Comparison of ENCODE assay signal across 7 mouse cellular contexts in genomic region chr11:68897120-68897519, GRCm38 (mm10). TPM values are rescaled to one million over a fixed set of nuclear protein-coding genes. Genes with fewer than 3 reads are reported as not detected.
A peak's percentile ranks its signal among the peaks of the same experiment; 100 is the strongest.
DNase-seq lines count a peak whose midpoint lies in the region; ATAC-seq and TF ChIP-seq lines count a peak whose summit lies in the region.

No protein-coding gene starts in this region.

- H3K27me3 ChIP-seq in midbrain, embryonic 10.5 days (ENCODE audit: low read depth, poor library complexity, severe bottlenecking), result no peaks in the 10 kb centered on the region

- ATAC-seq in hematopoietic stem cell, adult 5-6 weeks (replicated peaks in 1 of 2; ENCODE audit: insufficient read depth in 1 of 2, low FRiP score in 2 of 2, low TSS enrichment in 1 of 2, low read depth in 1 of 2, poor library complexity in 2 of 2, severe bottlenecking in 2 of 2), result peak; percentile 24 to 28; a peak in 1 of 4 replicates
- ATAC-seq in megakaryocyte progenitor cell, adult 5-6 weeks (replicated peaks; ENCODE audit: poor library complexity), result peak; percentile 54

- no peaks in the 10 kb centered on the region for H3K9me3 ChIP-seq in midbrain, embryonic 10.5 days (replicated peaks)

- H3K36me3 ChIP-seq in midbrain, embryonic 10.5 days, result no peaks in the 10 kb centered on the region

- peak; percentile 85 for TF ChIP-seq CTCF in layer of hippocampus, adult 2 months (conservative IDR thresholded peaks at IDR 0.05)

- H3K27ac ChIP-seq in layer of hippocampus, adult 2 months, result no peak overlapping the region
- no peak overlapping the region for H3K27ac ChIP-seq in midbrain, embryonic 10.5 days (replicated peaks)

- H3K4me3 ChIP-seq in layer of hippocampus, adult 2 months, result no peak overlapping the region
- H3K4me3 ChIP-seq in midbrain, embryonic 10.5 days, result no peak overlapping the region

- DNase-seq in layer of hippocampus, adult 2 months (ENCODE audit: low spot score in 2 of 2), result no peak
- no peak for DNase-seq in layer of hippocampus, postnatal 25 days (ENCODE audit: extremely low spot score in 1 of 2, low spot score in 1 of 2)
- peak; percentile 79 for DNase-seq in R1 (ENCODE audit: low read depth, low spot score)
- DNase-seq in ovary, adult 18-20 months (ENCODE audit: low spot score), result no peak
- no peak for DNase-seq in midbrain, embryonic 10.5 days (ENCODE audit: low spot score)

- WGBS in midbrain, embryonic 10.5 days, result 41% methylated on average over 4 of the region's 4 CpGs

- peaks cover 6% of the 10 kb centered on the region for H3K4me1 ChIP-seq in midbrain, embryonic 10.5 days

RNA-seq across cellular contexts. Expression of gene Rpl26, which starts 4.3 kb away (rescaled TPM):
- total RNA-seq in layer of hippocampus, adult 2 months (2021), result 100 to 1,000 TPM; 766 to 781 TPM
- total RNA-seq in layer of hippocampus, postnatal 25 days (2021), result 100 to 1,000 TPM; 627 to 764 TPM
- 6,451 and 7,582 TPM in 2 replicates for total RNA-seq in hematopoietic stem cell, adult 5-6 weeks (2017)
- total RNA-seq in megakaryocyte progenitor cell, adult 5-6 weeks (2015), result 3,945 and 4,034 TPM in 2 replicates
- 6,407 and 6,432 TPM in 2 replicates for total RNA-seq in megakaryocyte progenitor cell, adult 5-6 weeks (2017)
- polyA plus RNA-seq in midbrain, embryonic 10.5 days (2016; fragmentation: Nextera tagmentation; extraction: Ambion mirVana), result 856 and 1,017 TPM in 2 replicates

RNA-seq across cellular contexts. Expression of gene Rnf222, which starts 8.8 kb away (rescaled TPM):
- not detected for total RNA-seq in layer of hippocampus, adult 2 months (2021)
- not detected for total RNA-seq in layer of hippocampus, postnatal 25 days (2021)
- not detected in 2 replicates for total RNA-seq in hematopoietic stem cell, adult 5-6 weeks (2017)
- total RNA-seq in megakaryocyte progenitor cell, adult 5-6 weeks (2015), result not detected in 2 replicates
- not detected in 2 replicates for total RNA-seq in megakaryocyte progenitor cell, adult 5-6 weeks (2017)
- 0.04 and 0.05 TPM in 2 replicates for polyA plus RNA-seq in midbrain, embryonic 10.5 days (2016; fragmentation: Nextera tagmentation; extraction: Ambion mirVana)

RNA-seq across cellular contexts. Expression of gene Ndel1, which starts 25.5 kb away (rescaled TPM):
- 10 to 100 TPM; 81.1 to 96.3 TPM for total RNA-seq in layer of hippocampus, adult 2 months (2021)
- 10 to 100 TPM; 88.5 to 90.3 TPM for total RNA-seq in layer of hippocampus, postnatal 25 days (2021)
- 51.2 and 73.3 TPM in 2 replicates for total RNA-seq in hematopoietic stem cell, adult 5-6 weeks (2017)
- total RNA-seq in megakaryocyte progenitor cell, adult 5-6 weeks (2015), result 26.2 and 28.0 TPM in 2 replicates
- 35.9 and 40.5 TPM in 2 replicates for total RNA-seq in megakaryocyte progenitor cell, adult 5-6 weeks (2017)
- polyA plus RNA-seq in midbrain, embryonic 10.5 days (2016; fragmentation: Nextera tagmentation; extraction: Ambion mirVana), result 55.2 and 60.3 TPM in 2 replicates

RNA-seq across cellular contexts. Expression of gene Odf4, which starts 29.8 kb away (rescaled TPM):
- not detected for total RNA-seq in layer of hippocampus, adult 2 months (2021)
- not detected for total RNA-seq in layer of hippocampus, postnatal 25 days (2021)
- total RNA-seq in hematopoietic stem cell, adult 5-6 weeks (2017), result not detected in 2 replicates
- not detected in 2 replicates for total RNA-seq in megakaryocyte progenitor cell, adult 5-6 weeks (2015)
- not detected in 2 replicates for total RNA-seq in megakaryocyte progenitor cell, adult 5-6 weeks (2017)
- not detected in 2 replicates for polyA plus RNA-seq in midbrain, embryonic 10.5 days (2016; fragmentation: Nextera tagmentation; extraction: Ambion mirVana)
